Mouse (Mus musculus): ENCODE results near the gene Krt83. TPM values are rescaled to one million over a fixed set of nuclear protein-coding genes. Genes with fewer than 3 reads are reported as not detected.

Gene Krt83
- polyA plus RNA-seq, 1 experiment: 0.08 TPM

GRCm38 (mm10) chr15:101455292-101455691 is 36.0 kb downstream of the Krt83 start:
- Histone ChIP-seq H3K4me1 (ENCODE audit: control insufficient read depth, insufficient read depth, low read length) (no peaks in the 10 kb centered on the region), H3K27me3 (replicated peaks; ENCODE audit: control insufficient read depth, insufficient read depth, low read length) (no peaks in the 10 kb centered on the region), H3K27ac (ENCODE audit: insufficient read depth, low read depth, low read length) (no peak overlapping the region), H3K36me3 (ENCODE audit: control insufficient read depth, insufficient read depth, low read length) (no peaks in the 10 kb centered on the region), H3K4me3 (ENCODE audit: insufficient read depth, low read depth, low read length) (no peak overlapping the region)
- TF ChIP-seq POLR2A (IDR thresholded peaks at IDR 0.05; ENCODE audit: low read depth, low read length) (no peak), CTCF (conservative IDR thresholded peaks at IDR 0.05; ENCODE audit: insufficient read depth, insufficient read length, low read depth, low read length) (no peak)
- 58% methylated on average over 2 of the region's 2 CpGs for WGBS
- DNase-seq: peak; percentile 42

DNA sequence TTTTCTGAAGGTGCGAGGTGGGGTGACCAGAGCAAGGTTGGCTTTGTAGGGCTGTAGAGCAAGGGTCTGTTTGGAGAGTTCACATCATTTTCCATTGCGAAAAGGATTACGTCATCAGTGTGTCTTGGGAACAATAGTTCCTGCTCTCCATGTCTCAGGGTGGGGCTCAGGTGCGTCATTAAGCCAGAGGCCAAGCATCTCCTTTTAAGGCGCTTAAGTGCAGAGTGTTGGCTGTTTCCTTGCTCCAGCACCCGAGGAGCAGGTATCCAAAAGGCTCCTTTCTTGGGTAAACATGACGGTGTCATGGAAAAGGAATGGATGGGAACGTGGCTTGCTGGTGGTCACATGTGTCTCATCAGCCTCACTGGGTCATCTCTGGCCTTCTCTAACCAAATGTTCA is 36.5 kb downstream of the Krt83 start:
- no peaks in the 10 kb centered on the region for H3K36me3 ChIP-seq (ENCODE audit: control insufficient read depth, insufficient read depth, low read length)
- no peak overlapping the region for H3K27ac ChIP-seq (ENCODE audit: insufficient read depth, low read depth, low read length)
- TF ChIP-seq CTCF (conservative IDR thresholded peaks at IDR 0.05; ENCODE audit: insufficient read depth, insufficient read length, low read depth, low read length) (no peak), POLR2A (IDR thresholded peaks at IDR 0.05; ENCODE audit: low read depth, low read length) (no peak)
- H3K4me1 ChIP-seq (ENCODE audit: control insufficient read depth, insufficient read depth, low read length): no peaks in the 10 kb centered on the region
- H3K4me3 ChIP-seq (ENCODE audit: insufficient read depth, low read depth, low read length): no peak overlapping the region
- WGBS: 84% methylated on average over 8 of the region's 8 CpGs
- no peak for DNase-seq
- no peaks in the 10 kb centered on the region for H3K27me3 ChIP-seq (replicated peaks; ENCODE audit: control insufficient read depth, insufficient read depth, low read length)

DNA sequence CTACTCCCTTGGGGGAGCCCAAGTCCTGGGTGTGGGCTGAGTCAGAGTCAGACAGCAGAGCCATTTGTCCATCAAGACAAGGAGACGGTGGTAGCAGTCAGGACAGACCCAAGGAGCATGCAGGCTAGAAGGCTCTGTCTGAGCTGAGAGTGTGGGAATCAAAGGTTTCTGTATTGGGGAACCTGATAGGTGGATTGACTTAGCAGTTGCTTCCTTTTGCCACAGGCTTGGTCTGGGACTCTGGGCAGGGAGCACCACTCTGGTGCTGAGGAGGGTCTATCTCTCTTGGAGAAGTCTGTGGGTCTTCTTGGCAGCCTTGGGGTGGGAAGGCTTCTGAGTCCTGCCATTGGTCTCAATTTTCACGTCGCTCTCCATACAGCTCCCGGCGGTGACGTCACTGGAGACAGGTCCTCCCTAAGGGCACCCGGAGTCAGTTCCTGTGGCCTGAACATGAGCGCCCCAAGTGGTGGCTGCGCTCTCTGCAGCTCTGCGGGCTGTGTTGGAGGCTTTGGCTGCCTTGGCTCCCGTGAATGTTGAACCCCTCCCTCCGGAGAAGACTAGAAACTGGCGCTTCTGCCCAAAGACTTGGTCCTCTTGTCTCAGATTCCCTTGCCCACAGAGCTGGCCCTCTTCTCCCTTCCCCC is 38.1 kb downstream of the Krt83 start:
- peak; percentile 74 for DNase-seq
- Histone ChIP-seq H3K27me3 (replicated peaks; ENCODE audit: control insufficient read depth, insufficient read depth, low read length) (no peaks in the 10 kb centered on the region), H3K4me3 (ENCODE audit: insufficient read depth, low read depth, low read length) (no peak overlapping the region), H3K4me1 (ENCODE audit: control insufficient read depth, insufficient read depth, low read length) (no peaks in the 10 kb centered on the region), H3K36me3 (ENCODE audit: control insufficient read depth, insufficient read depth, low read length) (no peaks in the 10 kb centered on the region), H3K27ac (ENCODE audit: insufficient read depth, low read depth, low read length) (no peak overlapping the region)
- 11% methylated on average over 13 of the region's 13 CpGs for WGBS
- no peak for TF ChIP-seq POLR2A (IDR thresholded peaks at IDR 0.05; ENCODE audit: low read depth, low read length)
- TF ChIP-seq CTCF (conservative IDR thresholded peaks at IDR 0.05; ENCODE audit: insufficient read depth, insufficient read length, low read depth, low read length): peak; percentile 66

GRCm38 (mm10) chr15:101447444-101447843 is 43.9 kb downstream of the Krt83 start, which contains the start of gene Krt88:
Gene Krt88 (plus strand): TSS chr15:101447744.
- Histone ChIP-seq H3K4me1 (ENCODE audit: control insufficient read depth, insufficient read depth, low read length) (no peaks in the 10 kb centered on the region), H3K4me3 (ENCODE audit: insufficient read depth, low read depth, low read length) (no peak within 1 kb of the TSS), H3K27ac (ENCODE audit: insufficient read depth, low read depth, low read length) (no peak within 1 kb of the TSS), H3K27me3 (replicated peaks; ENCODE audit: control insufficient read depth, insufficient read depth, low read length) (no peaks in the 10 kb centered on the region), H3K36me3 (ENCODE audit: control insufficient read depth, insufficient read depth, low read length) (no peaks in the 10 kb centered on the region)
- no peak for DNase-seq
- 62% methylated on average over 2 of the region's 2 CpGs for WGBS
- TF ChIP-seq CTCF (conservative IDR thresholded peaks at IDR 0.05; ENCODE audit: insufficient read depth, insufficient read length, low read depth, low read length) (no peak), POLR2A (IDR thresholded peaks at IDR 0.05; ENCODE audit: low read depth, low read length) (no peak)

DNA sequence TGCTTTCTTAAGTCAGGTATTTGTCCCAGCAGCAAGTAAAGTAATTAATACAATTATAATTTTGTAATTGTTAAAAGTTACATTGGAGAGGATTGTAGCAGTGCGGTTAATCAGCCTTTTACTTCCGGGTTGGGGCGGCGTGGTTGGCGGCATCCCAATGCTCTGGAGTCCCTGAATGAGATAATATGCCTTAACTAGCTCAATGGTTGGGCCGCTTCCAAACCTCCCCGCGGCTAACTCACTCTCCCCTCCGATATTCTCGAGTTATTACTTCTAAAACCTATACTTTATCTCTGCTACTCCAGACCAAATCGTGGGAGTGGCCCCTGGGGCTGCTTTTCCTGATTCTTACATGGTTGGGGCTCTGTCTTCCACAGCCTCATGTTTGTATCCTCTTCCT is 44.7 kb downstream of the Krt83 start:
- no peaks in the 10 kb centered on the region for H3K4me1 ChIP-seq (ENCODE audit: control insufficient read depth, insufficient read depth, low read length)
- 67% methylated on average over 11 of the region's 11 CpGs for WGBS
- no peak overlapping the region for H3K27ac ChIP-seq (ENCODE audit: insufficient read depth, low read depth, low read length)
- no peak for DNase-seq
- H3K36me3 ChIP-seq (ENCODE audit: control insufficient read depth, insufficient read depth, low read length): no peaks in the 10 kb centered on the region
- no peak overlapping the region for H3K4me3 ChIP-seq (ENCODE audit: insufficient read depth, low read depth, low read length)
- TF ChIP-seq POLR2A (IDR thresholded peaks at IDR 0.05; ENCODE audit: low read depth, low read length) (no peak), CTCF (conservative IDR thresholded peaks at IDR 0.05; ENCODE audit: insufficient read depth, insufficient read length, low read depth, low read length) (no peak)
- no peaks in the 10 kb centered on the region for H3K27me3 ChIP-seq (replicated peaks; ENCODE audit: control insufficient read depth, insufficient read depth, low read length)

- H3K27ac ChIP-seq (ENCODE audit: insufficient read depth, low read depth, low read length): no peak overlapping the region
- TF ChIP-seq POLR2A (IDR thresholded peaks at IDR 0.05; ENCODE audit: low read depth, low read length) (no peak), CTCF (conservative IDR thresholded peaks at IDR 0.05; ENCODE audit: insufficient read depth, insufficient read length, low read depth, low read length) (no peak)
- no peaks in the 10 kb centered on the region for H3K36me3 ChIP-seq (ENCODE audit: control insufficient read depth, insufficient read depth, low read length)
- no peak overlapping the region for H3K4me3 ChIP-seq (ENCODE audit: insufficient read depth, low read depth, low read length)
- H3K4me1 ChIP-seq (ENCODE audit: control insufficient read depth, insufficient read depth, low read length): no peaks in the 10 kb centered on the region
- no peak for DNase-seq
- 76% methylated on average over 4 of the region's 4 CpGs for WGBS
- H3K27me3 ChIP-seq (replicated peaks; ENCODE audit: control insufficient read depth, insufficient read depth, low read length): no peaks in the 10 kb centered on the region
These were observed 50.5 kb downstream of the Krt83 start for GRCm38 (mm10) chr15:101440837-101441236.

DNA sequence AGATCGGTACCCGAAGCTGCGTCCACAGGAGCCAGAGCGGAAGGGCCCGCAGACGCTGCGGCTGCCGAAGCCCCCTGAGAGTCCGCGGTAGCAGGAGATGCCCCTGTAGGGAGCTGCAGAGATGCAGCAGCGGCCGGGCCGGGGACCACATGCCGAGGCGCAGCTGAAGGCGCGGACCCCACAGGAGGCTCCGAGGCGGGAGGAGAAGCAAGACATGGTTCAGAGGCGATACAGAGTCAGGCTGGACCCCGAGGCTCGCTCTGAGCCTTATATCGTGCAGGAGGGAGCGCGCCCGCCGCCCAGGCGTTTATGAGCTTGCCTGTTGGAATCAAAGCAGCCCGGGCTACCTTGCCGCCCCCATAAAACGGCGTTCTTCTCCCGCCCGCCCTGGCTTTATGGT is 52.8 kb downstream of the Krt83 start, which contains the start of gene Krt87:
Krt87 (minus strand) TSS at position 250 of the 400 bp plus-strand sequence.
- Histone ChIP-seq H3K4me3 (ENCODE audit: insufficient read depth, low read depth, low read length) (no peak within 1 kb of the TSS), H3K4me1 (ENCODE audit: control insufficient read depth, insufficient read depth, low read length) (no peaks in the 10 kb centered on the region), H3K27ac (ENCODE audit: insufficient read depth, low read depth, low read length) (no peak within 1 kb of the TSS), H3K36me3 (ENCODE audit: control insufficient read depth, insufficient read depth, low read length) (no peaks in the 10 kb centered on the region), H3K27me3 (replicated peaks; ENCODE audit: control insufficient read depth, insufficient read depth, low read length) (no peaks in the 10 kb centered on the region)
- DNase-seq: no peak
- WGBS: 5% methylated on average over 34 of the region's 34 CpGs
- TF ChIP-seq POLR2A (IDR thresholded peaks at IDR 0.05; ENCODE audit: low read depth, low read length): no peak

All from kidney, adult 2 months (tissue).